Mouse (Mus musculus) layer of hippocampus, adult 2 months (tissue): ENCODE results near the gene Zfp628. TPM values are rescaled to one million over a fixed set of nuclear protein-coding genes. Genes with fewer than 3 reads are reported as not detected.
A peak's percentile ranks its signal among the peaks of the same experiment; 100 is the strongest.

Experiments used
- DNase-seq, 2 experiments: peaks; one replicate each; pipeline ENCODE4 v3.0.0; 2022; ENCODE audit warnings: low spot score in 2 of 2
- H3K27ac ChIP-seq: fragments of 200-600 bp; 2 replicates; pipeline ENCODE4 v1.8.1; 2022
- H3K4me3 ChIP-seq: fragments of 200-600 bp; 2 replicates; pipeline ENCODE4 v1.8.1; 2022; ENCODE audit warnings: mild to moderate bottlenecking
- CTCF ChIP-seq: fragments of 200-600 bp; conservative IDR thresholded peaks from 2 replicates; pipeline ENCODE4 v1.8.1; 2022; ENCODE audit warnings: antibody characterized with exemption, mild to moderate bottlenecking, moderate library complexity
- total RNA-seq, 2 experiments: library from RNA; stranded (reverse); gene quantifications; 2 replicates each; pipeline ENCODE4 v1.2.3; 2021

The Zfp628 gene
- total RNA-seq, 2 experiments from 2014 or later, result 15.0 to 15.8 TPM

DNA sequence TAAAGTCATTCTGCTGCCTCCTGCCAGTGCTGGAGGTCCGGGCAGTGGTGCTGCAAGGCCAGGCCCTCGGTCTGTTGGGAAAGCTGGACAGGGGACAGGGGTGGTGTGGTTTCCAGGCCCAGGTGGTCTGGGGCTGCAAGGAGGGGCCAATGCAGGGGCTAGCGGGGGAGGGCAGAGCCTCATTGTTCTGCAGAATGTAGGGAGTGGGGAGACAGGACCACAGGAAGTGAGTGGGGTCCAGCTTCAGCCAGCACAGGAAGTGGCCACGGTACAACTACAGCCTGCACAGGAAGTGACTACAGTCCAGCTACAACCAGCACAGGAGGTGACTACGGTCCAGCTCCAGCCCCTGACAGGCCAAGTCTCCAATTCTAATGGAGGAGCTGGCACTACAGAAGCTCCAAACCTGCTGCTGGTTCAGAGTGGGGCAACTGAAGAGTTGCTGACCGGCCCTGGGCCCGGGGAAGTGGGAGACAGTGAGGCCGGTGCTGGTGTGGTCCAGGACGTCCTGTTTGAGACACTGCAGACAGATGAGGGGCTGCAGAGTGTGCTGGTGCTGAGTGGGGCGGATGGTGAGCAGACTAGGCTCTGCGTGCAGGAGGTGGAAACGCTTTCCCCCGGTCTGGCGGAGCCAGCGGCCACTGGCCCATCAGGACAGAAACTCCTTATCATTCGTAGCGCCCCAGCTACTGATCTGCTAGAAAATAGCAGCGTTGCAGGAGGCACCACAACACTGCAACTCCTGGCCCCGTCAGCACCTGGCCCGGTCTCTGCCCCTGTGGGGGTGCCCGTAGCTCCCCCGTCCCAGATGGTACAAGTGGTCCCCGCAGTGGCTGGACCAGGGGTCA lies 6.2 kb downstream of the Zfp628 start:
- peak overlapping the region; percentile 94 for H3K27ac ChIP-seq
- TF ChIP-seq CTCF, result no peak
- H3K4me3 ChIP-seq, result peak overlapping the region; percentile 85
- DNase-seq, result no peak

DNA sequence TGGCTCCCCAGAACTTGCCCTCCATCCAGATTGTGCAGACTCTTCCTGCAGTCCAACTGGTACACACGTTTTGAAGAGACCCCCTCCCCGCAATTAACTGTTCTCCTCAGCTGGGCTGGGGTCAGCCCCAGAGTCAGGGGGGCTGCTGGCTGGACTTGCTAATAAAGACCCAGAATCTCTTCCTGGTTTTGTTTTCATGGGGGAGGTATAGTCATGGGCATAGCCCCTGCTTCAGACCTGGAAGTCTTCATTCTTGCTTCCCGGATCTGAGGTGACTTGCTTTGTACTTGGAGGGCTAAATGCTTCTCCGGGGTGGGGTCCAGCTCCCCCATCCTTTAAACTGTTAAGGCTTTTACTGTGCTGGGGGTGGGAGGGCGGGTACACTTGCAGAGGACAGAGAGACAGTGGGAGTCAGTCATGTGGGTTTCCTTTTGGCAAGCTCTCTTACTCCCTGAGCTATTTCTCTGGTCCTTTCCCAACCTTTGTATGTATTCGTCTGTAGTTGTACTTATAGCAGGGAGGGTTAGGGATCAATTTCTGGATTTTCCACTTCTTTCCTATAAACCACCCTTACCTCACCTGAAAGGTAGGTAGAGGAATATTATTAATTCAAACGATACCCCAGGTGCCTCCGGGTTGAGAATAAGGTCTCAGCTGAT lies 6.9 kb downstream of the Zfp628 start, which contains the start of gene Nat14:
Gene Nat14, plus strand, starts transcription at position 205 of the 659 bp plus-strand sequence.
- Histone ChIP-seq H3K4me3 (peak within 1 kb of the TSS; percentile 85), H3K27ac (peak within 1 kb of the TSS; percentile 94)
- no peak for DNase-seq
- no peak for TF ChIP-seq CTCF

GRCm38 (mm10) chr7:4922508-4922907 lies 7.5 kb downstream of the Zfp628 start:
- H3K27ac ChIP-seq, result peak overlapping the region; percentile 94
- TF ChIP-seq CTCF, result no peak

DNA sequence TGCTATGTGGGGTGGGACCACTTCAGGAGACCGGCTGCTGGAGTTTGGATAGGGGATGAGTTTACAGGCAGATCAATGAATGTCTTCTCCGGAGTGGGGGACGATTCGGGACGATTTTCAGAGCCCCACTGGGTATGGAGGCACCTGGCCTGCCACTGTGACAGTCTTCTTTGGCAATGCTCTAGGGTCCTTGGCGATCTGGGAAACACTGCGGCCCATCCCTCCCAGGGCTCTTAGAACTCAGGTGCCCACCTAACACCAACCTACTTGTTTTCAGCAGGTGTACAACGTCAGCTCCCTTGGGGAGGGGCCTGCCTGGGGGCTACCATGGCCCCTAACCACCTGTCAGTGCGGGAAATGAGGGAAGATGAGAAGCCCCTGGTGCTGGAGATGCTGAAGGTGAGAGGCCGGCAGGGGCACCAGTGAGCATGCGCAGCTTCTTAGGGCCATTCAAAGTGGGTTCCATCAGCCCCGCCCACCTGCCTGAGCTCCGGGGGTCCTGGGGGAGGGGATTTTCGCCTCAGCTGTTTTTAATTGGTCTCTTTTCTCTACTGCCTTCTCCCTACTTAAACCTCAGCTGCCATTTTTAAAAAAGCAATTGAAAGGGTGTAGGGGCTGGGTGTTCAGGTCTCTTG lies 8.0 kb downstream of the Zfp628 start:
- Histone ChIP-seq H3K4me3 (peak overlapping the region; percentile 85), H3K27ac (peak overlapping the region; percentile 94)
- peak; percentile 74 for TF ChIP-seq CTCF
- DNase-seq, result peak; percentile 78 to 84

More at GRCm38 (mm10) chr7:4922508-4922907, 7.5 kb downstream of the Zfp628 start:
- peak overlapping the region; percentile 85 for H3K4me3 ChIP-seq
- peak; percentile 89 to 90 for DNase-seq

- H3K4me3 ChIP-seq, result peak overlapping the region; percentile 85
- no peak for DNase-seq
Observed at GRCm38 (mm10) chr7:4923586-4924364, 8.8 kb downstream of the Zfp628 start.

DNA sequence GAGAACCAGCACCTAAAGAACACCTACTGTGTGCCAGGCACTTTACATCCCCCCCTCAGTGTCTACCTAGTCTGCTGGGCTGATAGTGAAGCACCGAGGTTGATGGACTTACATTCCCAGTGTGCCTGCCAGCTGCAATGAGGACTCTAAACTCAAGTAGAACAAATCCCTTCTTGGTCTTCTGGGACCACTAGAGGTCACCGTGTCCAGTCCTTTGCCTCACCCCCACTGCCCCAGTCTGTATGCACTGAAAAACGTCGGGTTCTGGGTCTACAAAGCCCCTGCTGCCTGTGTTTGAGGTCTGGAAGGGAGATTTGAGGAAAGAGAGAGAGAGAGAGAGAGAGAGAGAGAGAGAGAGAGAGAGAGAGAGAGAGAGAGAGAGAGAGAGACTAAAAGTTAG lies 9.5 kb downstream of the Zfp628 start:
- no peak for DNase-seq

More at GRCm38 (mm10) chr7:4923586-4924364, 8.8 kb downstream of the Zfp628 start:
- H3K27ac ChIP-seq, result peak overlapping the region; percentile 94
- TF ChIP-seq CTCF, result peak; percentile 74

GRCm38 (mm10) chr7:4924891-4925301 lies 9.9 kb downstream of the Zfp628 start:
- no peak for TF ChIP-seq CTCF
- Histone ChIP-seq H3K27ac (peak overlapping the region; percentile 94; the same call in 1 of the 2 replicates), H3K4me3 (no peak overlapping the region)
- DNase-seq, result peak; percentile 53 to 67

More for the DNA sequence above, 9.5 kb downstream of the Zfp628 start:
- Histone ChIP-seq H3K27ac (peak overlapping the region; percentile 94), H3K4me3 (peak overlapping the region; percentile 85)
- TF ChIP-seq CTCF, result no peak

DNA sequence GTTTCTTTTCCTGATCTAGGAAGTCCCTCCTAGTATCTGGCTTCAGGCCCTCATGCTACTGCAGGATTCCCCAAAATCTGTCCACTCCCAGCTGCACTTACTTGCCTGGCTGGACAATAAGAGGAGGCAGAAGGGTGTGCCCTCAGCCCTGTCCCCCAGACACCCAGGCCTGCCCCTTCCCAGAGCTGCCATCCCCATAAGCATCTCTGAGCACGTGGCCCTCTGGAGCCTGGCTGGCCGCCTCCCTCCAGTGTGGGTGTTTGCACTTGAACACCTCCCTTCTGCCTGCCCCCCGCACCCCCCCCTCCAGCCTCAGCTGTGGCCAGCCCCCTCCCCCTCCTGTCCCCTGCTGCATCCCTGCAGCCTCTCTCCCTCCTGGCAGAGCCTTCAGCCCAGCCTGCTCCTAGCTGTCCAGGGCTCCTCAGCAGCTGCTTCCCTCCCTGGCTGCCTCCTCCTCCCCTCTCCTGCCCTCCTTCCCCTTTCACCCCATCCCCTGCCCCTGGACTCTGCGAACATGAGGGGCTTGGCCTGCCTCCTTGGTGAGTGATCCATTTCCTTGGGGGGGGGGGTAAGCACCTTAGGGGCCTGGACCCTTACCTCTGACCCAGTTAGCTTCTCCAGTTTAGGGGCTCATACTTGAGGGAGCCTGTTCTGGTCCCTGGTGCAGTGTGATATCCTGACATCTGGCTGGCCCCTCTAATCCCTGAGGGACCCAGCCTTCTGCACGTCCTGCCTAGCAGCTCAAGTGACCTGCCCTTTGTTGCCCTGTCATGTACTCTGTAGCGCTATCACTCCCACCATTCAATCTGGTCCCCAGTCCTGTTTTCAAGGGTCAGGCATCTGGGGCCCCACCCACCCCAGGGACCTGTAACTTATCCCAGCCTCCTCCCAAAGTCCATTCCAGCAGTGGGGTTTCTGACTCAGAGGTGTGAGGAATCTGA lies 10.7 kb downstream of the Zfp628 start, which contains the start of gene Ssc5d:
Gene Ssc5d, plus strand, starts transcription at position 345 of the 941 bp plus-strand sequence.
- no peak for DNase-seq
- TF ChIP-seq CTCF, result no peak
- H3K27ac ChIP-seq, result peak within 1 kb of the TSS; percentile 94
- H3K4me3 ChIP-seq, result no peak within 1 kb of the TSS; the same call in 1 of the 2 replicates

- Histone ChIP-seq H3K4me3 (no peak overlapping the region), H3K27ac (no peak overlapping the region)
- no peak for TF ChIP-seq CTCF
- DNase-seq, result no peak
Observed at GRCm38 (mm10) chr7:4926849-4927248, 11.8 kb downstream of the Zfp628 start.

GRCm38 (mm10) chr7:4927711-4928110 lies 12.7 kb downstream of the Zfp628 start:
- no peak overlapping the region for H3K27ac ChIP-seq
- no peak overlapping the region for H3K4me3 ChIP-seq
- DNase-seq, result no peak
- no peak for TF ChIP-seq CTCF

DNA sequence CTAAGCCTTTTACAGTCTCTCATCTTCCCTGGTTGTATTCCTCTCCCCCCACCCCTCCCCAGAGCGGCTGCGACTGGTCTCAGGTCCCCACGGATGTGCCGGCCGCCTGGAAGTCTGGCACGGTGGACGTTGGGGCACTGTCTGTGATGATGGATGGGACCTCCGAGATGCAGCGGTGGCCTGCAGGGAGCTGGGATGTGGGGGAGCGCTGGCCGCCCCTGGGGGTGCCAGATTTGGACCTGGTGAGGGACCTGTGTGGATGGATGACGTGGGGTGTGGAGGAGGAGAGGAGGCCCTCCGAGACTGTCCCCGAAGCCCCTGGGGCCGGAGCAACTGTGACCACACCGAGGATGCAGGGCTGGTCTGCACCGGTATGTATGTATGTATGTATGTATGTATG lies 13.3 kb downstream of the Zfp628 start:
- TF ChIP-seq CTCF, result no peak
- no peak overlapping the region for H3K4me3 ChIP-seq
- no peak for DNase-seq
- H3K27ac ChIP-seq, result no peak overlapping the region
